Mouse (Mus musculus) hindbrain, embryonic 13.5 days (tissue): ENCODE results near the gene Ripply2. TPM values are rescaled to one million over a fixed set of nuclear protein-coding genes. Genes with fewer than 3 reads are reported as not detected.
"Not testable (repeated sequence)": the region's sequence is repeated elsewhere in the genome, so short reads cannot be mapped to it uniquely, and the experiment has no call there.

Experiments used
- ATAC-seq: fragments of 200-750 bp; cut with Nextera tagmentation; 2 replicates; pipeline ENCODE4 v1.8.0; 2017; ENCODE audit warnings: moderate TSS enrichment; ENCODE audit not compliant: low FRiP score
- H3K27ac ChIP-seq: fragments of 300-500 bp; sonication (generic); 2 replicates; pipeline ENCODE4 v1.5.1; 2015; ENCODE audit warnings: inconsistent platforms, mild to moderate bottlenecking, moderate library complexity
- H3K27me3 ChIP-seq: fragments of 300-500 bp; sonication (generic); 2 replicates; pipeline ENCODE4 v1.6.1; 2015; ENCODE audit warnings: mild to moderate bottlenecking, inconsistent platforms
- H3K36me3 ChIP-seq: fragments of 300-500 bp; sonication (generic); 2 replicates; pipeline ENCODE4 v1.6.1; 2015; ENCODE audit warnings: mild to moderate bottlenecking, inconsistent platforms
- H3K4me1 ChIP-seq: fragments of 300-500 bp; sonication (generic); replicated peaks from 2 replicates; pipeline ENCODE4 v1.6.1; 2015; ENCODE audit warnings: inconsistent platforms
- H3K4me2 ChIP-seq: fragments of 300-500 bp; sonication (generic); 2 replicates; pipeline ENCODE4 v1.6.1; 2015; ENCODE audit warnings: inconsistent platforms, mild to moderate bottlenecking, moderate library complexity
- H3K4me3 ChIP-seq: fragments of 300-500 bp; sonication (generic); 2 replicates; pipeline ENCODE4 v1.5.1; 2015; ENCODE audit warnings: mild to moderate bottlenecking, inconsistent platforms
- H3K9ac ChIP-seq: fragments of 300-500 bp; sonication (generic); 2 replicates; pipeline ENCODE4 v1.6.1; 2015; ENCODE audit warnings: mild to moderate bottlenecking, inconsistent platforms
- H3K9me3 ChIP-seq: fragments of 300-500 bp; sonication (generic); 2 replicates; pipeline ENCODE4 v1.6.1; 2016; ENCODE audit warnings: inconsistent platforms
- WGBS: fragments of 180-500 bp; shearing (Covaris S2); methylation state at CpG from one replicate; pipeline ENCODE4 v1.1.7; 2015; 5-methylcytosine and 5-hydroxymethylcytosine counted together
- polyA plus RNA-seq: library from polyadenylated mRNA; unstranded; fragments of >200 nt; fragmentation: Nextera tagmentation; extraction: Ambion mirVana; gene quantifications from 2 replicates; pipeline ENCODE4 v1.2.1, GENCODE M21; 2015

The Ripply2 gene
- 6.0 and 8.5 TPM in 2 replicates for polyA plus RNA-seq

- peaks cover 32% of the 10 kb centered on the region; the same call in 1 of the 2 replicates for H3K27me3 ChIP-seq
Measured at GRCm38 (mm10) chr9:87015288-87015937, at the start of gene Ripply2. Gene Ripply2 (plus strand): TSS chr9:87015537.

GRCm38 (mm10) chr9:86972471-86972870 lies 42.9 kb upstream of the Ripply2 start:
- H3K9ac ChIP-seq, H3K4me3 ChIP-seq, H3K27ac ChIP-seq, H3K27me3 ChIP-seq, H3K4me1 ChIP-seq, H3K36me3 ChIP-seq, H3K9me3 ChIP-seq, H3K4me2 ChIP-seq, ATAC-seq: not testable (repeated sequence)

More at GRCm38 (mm10) chr9:87015288-87015937, at the start of gene Ripply2:
- H3K9me3 ChIP-seq = no peaks in the 10 kb centered on the region
- no peaks in the 10 kb centered on the region for H3K36me3 ChIP-seq
- peak within 1 kb of the TSS; percentile 79 for H3K4me2 ChIP-seq
- peak within 1 kb of the TSS; percentile 63 for H3K4me3 ChIP-seq
- WGBS = 1% methylated on average over 68 of the region's 71 CpGs
- peaks cover 16% of the 10 kb centered on the region for H3K4me1 ChIP-seq
- H3K9ac ChIP-seq = peak within 1 kb of the TSS; percentile 82
- peak; percentile 85 for ATAC-seq
- H3K27ac ChIP-seq = peak within 1 kb of the TSS; percentile 50; the same call in 1 of the 2 replicates

- no peak overlapping the region for H3K27ac ChIP-seq
- no peak overlapping the region for H3K4me3 ChIP-seq
- H3K9ac ChIP-seq = no peak overlapping the region
- H3K27me3 ChIP-seq = no peaks in the 10 kb centered on the region
- H3K36me3 ChIP-seq = no peaks in the 10 kb centered on the region
- no peaks in the 10 kb centered on the region for H3K4me1 ChIP-seq
- no peak overlapping the region for H3K4me2 ChIP-seq
- ATAC-seq = no peak
- no peaks in the 10 kb centered on the region for H3K9me3 ChIP-seq
- WGBS = 75% methylated on average over 4 of the region's 4 CpGs
Measured at GRCm38 (mm10) chr9:86973562-86973961, 41.8 kb upstream of the Ripply2 start.

GRCm38 (mm10) chr9:86976896-86977295 lies 38.4 kb upstream of the Ripply2 start:
- H3K9ac ChIP-seq = no peak overlapping the region
- no peak overlapping the region for H3K4me3 ChIP-seq
- no peak for ATAC-seq
- WGBS = 91% methylated on average over 4 of the region's 4 CpGs
- no peaks in the 10 kb centered on the region for H3K36me3 ChIP-seq
- H3K27ac ChIP-seq = no peak overlapping the region
- H3K9me3 ChIP-seq = no peaks in the 10 kb centered on the region
- H3K4me2 ChIP-seq = no peak overlapping the region
- no peaks in the 10 kb centered on the region for H3K27me3 ChIP-seq
- H3K4me1 ChIP-seq = no peaks in the 10 kb centered on the region

GRCm38 (mm10) chr9:86978257-86978907 lies 37.0 kb upstream of the Ripply2 start:
- H3K27ac ChIP-seq = no peak overlapping the region
- H3K36me3 ChIP-seq = no peaks in the 10 kb centered on the region
- H3K4me3 ChIP-seq = no peak overlapping the region
- H3K4me2 ChIP-seq = no peak overlapping the region
- H3K4me1 ChIP-seq = no peaks in the 10 kb centered on the region
- no peaks in the 10 kb centered on the region for H3K9me3 ChIP-seq
- no peak overlapping the region for H3K9ac ChIP-seq
- H3K27me3 ChIP-seq = no peaks in the 10 kb centered on the region
- 81% methylated on average over 7 of the region's 7 CpGs for WGBS
- ATAC-seq = no peak

- ATAC-seq = no peak
- H3K9me3 ChIP-seq = no peaks in the 10 kb centered on the region
- H3K27ac ChIP-seq = no peak overlapping the region
- no peak overlapping the region for H3K4me3 ChIP-seq
- no peaks in the 10 kb centered on the region for H3K4me1 ChIP-seq
- H3K9ac ChIP-seq = no peak overlapping the region
- H3K4me2 ChIP-seq = no peak overlapping the region
- no peaks in the 10 kb centered on the region for H3K36me3 ChIP-seq
- no peaks in the 10 kb centered on the region for H3K27me3 ChIP-seq
Measured at GRCm38 (mm10) chr9:86980048-86980447, 35.3 kb upstream of the Ripply2 start.

- H3K36me3 ChIP-seq = no peaks in the 10 kb centered on the region
- no peak overlapping the region for H3K4me3 ChIP-seq
- H3K4me1 ChIP-seq = no peaks in the 10 kb centered on the region
- no peak overlapping the region for H3K9ac ChIP-seq
- WGBS = 50% methylated on average over 2 of the region's 2 CpGs
- no peaks in the 10 kb centered on the region for H3K9me3 ChIP-seq
- no peak overlapping the region for H3K4me2 ChIP-seq
- H3K27me3 ChIP-seq = no peaks in the 10 kb centered on the region
- no peak for ATAC-seq
- no peak overlapping the region for H3K27ac ChIP-seq
Measured at GRCm38 (mm10) chr9:86980942-86981341, 34.4 kb upstream of the Ripply2 start.

GRCm38 (mm10) chr9:86981551-86981950 lies 33.8 kb upstream of the Ripply2 start:
- ATAC-seq = peak; percentile 49; the same call in 1 of the 2 replicates
- H3K36me3 ChIP-seq = no peaks in the 10 kb centered on the region
- 24% methylated on average over 10 of the region's 10 CpGs for WGBS
- no peak overlapping the region for H3K9ac ChIP-seq
- no peak overlapping the region for H3K4me2 ChIP-seq
- no peak overlapping the region for H3K27ac ChIP-seq
- H3K9me3 ChIP-seq = no peaks in the 10 kb centered on the region
- H3K4me3 ChIP-seq = no peak overlapping the region
- no peaks in the 10 kb centered on the region for H3K4me1 ChIP-seq
- H3K27me3 ChIP-seq = no peaks in the 10 kb centered on the region

GRCm38 (mm10) chr9:86984583-86984982 lies 30.8 kb upstream of the Ripply2 start:
- 86% methylated on average over 3 of the region's 3 CpGs for WGBS
- H3K4me3 ChIP-seq = no peak overlapping the region
- H3K36me3 ChIP-seq = no peaks in the 10 kb centered on the region
- no peaks in the 10 kb centered on the region for H3K9me3 ChIP-seq
- no peak overlapping the region for H3K4me2 ChIP-seq
- no peaks in the 10 kb centered on the region for H3K27me3 ChIP-seq
- H3K9ac ChIP-seq = no peak overlapping the region
- no peak overlapping the region for H3K27ac ChIP-seq
- no peak for ATAC-seq
- 0 out of 2 replicates have a peak, but pooled peaks cover 4% of the 10 kb centered on the region for H3K4me1 ChIP-seq

- no peak overlapping the region for H3K27ac ChIP-seq
- H3K27me3 ChIP-seq = no peaks in the 10 kb centered on the region
- 79% methylated on average over 6 of the region's 6 CpGs for WGBS
Measured at GRCm38 (mm10) chr9:86985105-86985504, 30.2 kb upstream of the Ripply2 start.

GRCm38 (mm10) chr9:86986703-86987296 lies 28.5 kb upstream of the Ripply2 start:
- ATAC-seq = no peak
- no peak overlapping the region for H3K4me3 ChIP-seq
- WGBS = 63% methylated on average over 7 of the region's 7 CpGs
- H3K9ac ChIP-seq = no peak overlapping the region
- no peak overlapping the region for H3K4me2 ChIP-seq
- H3K36me3 ChIP-seq = no peaks in the 10 kb centered on the region
- H3K27ac ChIP-seq = no peak overlapping the region
- H3K27me3 ChIP-seq = no peaks in the 10 kb centered on the region
- no peaks in the 10 kb centered on the region for H3K9me3 ChIP-seq
- 0 out of 2 replicates have a peak, but pooled peaks cover 4% of the 10 kb centered on the region for H3K4me1 ChIP-seq

More at GRCm38 (mm10) chr9:86985105-86985504, 30.2 kb upstream of the Ripply2 start:
- no peak overlapping the region for H3K4me3 ChIP-seq
- no peak overlapping the region for H3K9ac ChIP-seq
- no peak for ATAC-seq
- no peaks in the 10 kb centered on the region for H3K36me3 ChIP-seq
- 0 out of 2 replicates have a peak, but pooled peaks cover 4% of the 10 kb centered on the region for H3K4me1 ChIP-seq
- no peak overlapping the region for H3K4me2 ChIP-seq
- H3K9me3 ChIP-seq = no peaks in the 10 kb centered on the region

- Histone ChIP-seq H3K9me3 (no peaks in the 10 kb centered on the region), H3K27ac (no peak overlapping the region), H3K4me1 (0 out of 2 replicates have a peak, but pooled peaks cover 4% of the 10 kb centered on the region), H3K36me3 (no peaks in the 10 kb centered on the region), H3K9ac (no peak overlapping the region), H3K27me3 (no peaks in the 10 kb centered on the region), H3K4me3 (no peak overlapping the region), H3K4me2 (no peak overlapping the region)
- no peak for ATAC-seq
Measured at GRCm38 (mm10) chr9:86989822-86990221, 25.5 kb upstream of the Ripply2 start.
